Mouse (Mus musculus): Measurements from ENCODE around the gene Gsta2.

GRCm38 (mm10) chr9:78395244-78395629, 39.6 kb upstream of the Gsta2 start:
- no peak for TF ChIP-seq CTCF (IDR thresholded peaks at IDR 0.05; ENCODE audit: low read depth)
- no peak for TF ChIP-seq EP300 (optimal IDR thresholded peaks at IDR 0.05)
